Mouse (Mus musculus) layer of hippocampus, postnatal 25 days (tissue): ENCODE measurements around the gene Best1. TPM values are rescaled to one million over a fixed set of nuclear protein-coding genes. Genes with fewer than 3 reads are reported as not detected.

ENCODE experiments used
- DNase-seq, 2 experiments: peaks; one replicate each; pipeline ENCODE4 v3.0.0; 2022; ENCODE audit warnings: mixed read lengths in 2 of 2, low spot score in 1 of 2; ENCODE audit errors: extremely low spot score in 1 of 2
- total RNA-seq, 2 experiments: library from RNA; stranded (reverse); gene quantifications; 2 replicates each; pipeline ENCODE4 v1.2.3; 2021

Gene Best1
- total RNA-seq, 2 experiments from 2014 or later, result 0.85 to 0.96 TPM

GRCm38 (mm10) chr19:9968081-9968787 lies 33.2 kb downstream of the Best1 start:
- DNase-seq, result no peak

GRCm38 (mm10) chr19:9966096-9966867 lies 35.2 kb downstream of the Best1 start:
- DNase-seq, result no peak

- no peak for DNase-seq
These were observed 37.1 kb downstream of the Best1 start for GRCm38 (mm10) chr19:9964205-9964916.

- DNase-seq, result no peak
These were observed 40.7 kb downstream of the Best1 start for GRCm38 (mm10) chr19:9960769-9961168.

GRCm38 (mm10) chr19:9957965-9958364 lies 43.5 kb downstream of the Best1 start:
- no peak for DNase-seq

GRCm38 (mm10) chr19:9956624-9957388 lies 44.6 kb downstream of the Best1 start:
- no peak for DNase-seq

GRCm38 (mm10) chr19:9955438-9955837 lies 46.0 kb downstream of the Best1 start:
- DNase-seq, result no peak

- DNase-seq, result no peak
These were observed 46.6 kb downstream of the Best1 start for GRCm38 (mm10) chr19:9954811-9955202.

GRCm38 (mm10) chr19:9954055-9954810 lies 47.2 kb downstream of the Best1 start:
- peak; percentile 42 to 60 for DNase-seq

GRCm38 (mm10) chr19:9952912-9953311 lies 48.5 kb downstream of the Best1 start:
- no peak for DNase-seq

- DNase-seq, result no peak
These were observed 49.0 kb downstream of the Best1 start for GRCm38 (mm10) chr19:9952390-9952789.

GRCm38 (mm10) chr19:9946986-9947385 lies 54.4 kb downstream of the Best1 start:
- no peak for DNase-seq

- no peak for DNase-seq
These were observed 55.5 kb downstream of the Best1 start for GRCm38 (mm10) chr19:9945800-9946564.

- DNase-seq, result no peak
These were observed 58.6 kb downstream of the Best1 start for GRCm38 (mm10) chr19:9942539-9943533.

- no peak for DNase-seq
These were observed 59.6 kb downstream of the Best1 start for GRCm38 (mm10) chr19:9941809-9942208.

GRCm38 (mm10) chr19:9940903-9941302 lies 60.5 kb downstream of the Best1 start:
- no peak for DNase-seq

- no peak for DNase-seq
These were observed 61.6 kb downstream of the Best1 start for GRCm38 (mm10) chr19:9939841-9940240.

GRCm38 (mm10) chr19:9938824-9939303 lies 62.6 kb downstream of the Best1 start:
- no peak for DNase-seq
